ENCODE assay signal across 7 mouse cellular contexts in the genomic region with DNA sequence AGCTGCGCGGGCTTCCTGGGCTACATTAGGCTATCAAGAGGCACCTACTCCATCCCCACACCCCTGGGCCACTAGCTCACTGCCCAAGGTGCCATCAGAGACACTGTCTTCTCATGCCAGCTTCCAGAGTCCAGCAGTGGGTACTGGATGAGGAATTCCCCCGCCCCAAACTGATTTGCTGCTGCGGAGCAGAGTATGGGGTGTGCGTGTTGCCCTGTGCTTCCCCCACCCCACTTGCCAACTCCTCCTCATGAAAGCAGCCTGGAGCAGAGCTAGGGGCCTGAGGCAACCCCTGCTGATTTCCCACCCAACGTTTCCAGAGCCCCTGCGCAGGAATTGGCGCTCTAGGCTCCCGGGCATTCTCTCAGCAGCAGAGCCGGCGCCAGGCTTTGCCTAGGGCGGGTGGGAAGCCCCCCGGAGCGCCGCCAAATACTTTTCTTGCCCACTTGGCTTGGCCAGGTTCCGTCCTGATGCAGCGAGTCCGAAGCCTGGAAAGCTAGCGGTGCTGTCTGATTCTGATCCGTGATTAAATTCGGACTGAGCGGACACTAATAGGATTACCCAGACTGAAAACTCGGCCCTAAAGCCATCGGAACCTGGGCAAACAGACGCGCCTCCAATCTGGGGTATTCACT. TPM values are rescaled to one million over a fixed set of nuclear protein-coding genes. Genes with fewer than 3 reads are reported as not detected.
DNase-seq lines count a peak whose midpoint lies in the region; ATAC-seq lines count a peak whose summit lies in the region.

No protein-coding gene starts in this region.

- intact Hi-C loops in heart, postnatal 10 days (cut with DNase I) = loop anchor here (2.0 to 5.0 kb wide), 7 partner anchors 57 to 468 kb away; no protein-coding TSS in a partner anchor

- H3K36me3 ChIP-seq in embryonic facial prominence, embryonic 15.5 days = no peaks in the 10 kb centered on the region
- no peaks in the 10 kb centered on the region for H3K36me3 ChIP-seq in midbrain, embryonic 13.5 days

- peak; percentile 23 for DNase-seq in urinary bladder, adult 2 months (ENCODE audit: low spot score)
- no peak for DNase-seq in urinary bladder, postnatal 10 days (ENCODE audit: low spot score)
- DNase-seq in heart, postnatal 10 days = peak; percentile 36 to 45
- peak; percentile 11 to 17 for DNase-seq in layer of hippocampus, postnatal 25 days (ENCODE audit: extremely low spot score in 1 of 2, low spot score in 1 of 2)
- no peak for DNase-seq in B cell, adult 2 months

- H3K4me2 ChIP-seq in embryonic facial prominence, embryonic 15.5 days (replicated peaks) = peak overlapping the region; percentile 70
- peak overlapping the region; percentile 72 for H3K4me2 ChIP-seq in midbrain, embryonic 13.5 days (replicated peaks)

- no peaks in the 10 kb centered on the region for H3K9me3 ChIP-seq in embryonic facial prominence, embryonic 15.5 days (replicated peaks)
- no peaks in the 10 kb centered on the region for H3K9me3 ChIP-seq in midbrain, embryonic 13.5 days

- peaks cover 42% of the 10 kb centered on the region for H3K27me3 ChIP-seq in embryonic facial prominence, embryonic 15.5 days
- H3K27me3 ChIP-seq in midbrain, embryonic 13.5 days = peaks cover 5% of the 10 kb centered on the region

- WGBS in embryonic facial prominence, embryonic 15.5 days = 16% methylated on average over 26 of the region's 26 CpGs
- 23% methylated on average over 26 of the region's 26 CpGs for WGBS in midbrain, embryonic 13.5 days

- no peak for ATAC-seq in embryonic facial prominence, embryonic 15.5 days (ENCODE audit: insufficient number of reproducible peaks, low FRiP score, low TSS enrichment, low read depth)
- ATAC-seq in midbrain, embryonic 13.5 days = peak; percentile 15

- no peak overlapping the region for H3K27ac ChIP-seq in embryonic facial prominence, embryonic 15.5 days (replicated peaks)
- H3K27ac ChIP-seq in midbrain, embryonic 13.5 days = peak overlapping the region; percentile 84

- H3K9ac ChIP-seq in embryonic facial prominence, embryonic 15.5 days = no peak overlapping the region; the same call in 1 of the 2 replicates
- peak overlapping the region; percentile 72 for H3K9ac ChIP-seq in midbrain, embryonic 13.5 days (replicated peaks)

- H3K4me1 ChIP-seq in embryonic facial prominence, embryonic 15.5 days = no peaks in the 10 kb centered on the region
- peaks cover 19% of the 10 kb centered on the region; the same call in 1 of the 2 replicates for H3K4me1 ChIP-seq in midbrain, embryonic 13.5 days (replicated peaks)

- H3K4me3 ChIP-seq in embryonic facial prominence, embryonic 15.5 days (replicated peaks) = peak overlapping the region; percentile 50
- peak overlapping the region; percentile 55 for H3K4me3 ChIP-seq in midbrain, embryonic 13.5 days (replicated peaks)

RNA-seq across cellular contexts. Expression of a gene that starts 0.7 kb away (rescaled TPM):
- 3.0 and 5.6 TPM in 2 replicates for polyA plus RNA-seq in urinary bladder, adult 2 months (2012; rRNA removed)
- polyA plus RNA-seq in embryonic facial prominence, embryonic 15.5 days (2015; fragmentation: Nextera tagmentation; extraction: Ambion mirVana) = 2.8 and 3.3 TPM in 2 replicates
- total RNA-seq in heart, postnatal 10 days (2021) = 10 to 100 TPM; 10.7 to 12.8 TPM
- total RNA-seq in layer of hippocampus, postnatal 25 days (2021) = 10 to 100 TPM; 24.5 to 26.4 TPM
- 4.0 and 5.3 TPM in 2 replicates for polyA plus RNA-seq in midbrain, embryonic 13.5 days (2015; fragmentation: Nextera tagmentation; extraction: Ambion mirVana)

Comparison
In these comparisons a context has a peak if more than half of its experiments do, and no peak if none do; other contexts are left out.
1. DNase-seq: peak in urinary bladder, adult 2 months (single experiment), heart, postnatal 10 days (2 of 2) and layer of hippocampus, postnatal 25 days (2 of 2); none in urinary bladder, postnatal 10 days (single experiment) and B cell, adult 2 months (0 of 2).